Mouse (Mus musculus): Measurements from ENCODE around the gene Mtm1. TPM values are rescaled to one million over a fixed set of nuclear protein-coding genes. Genes with fewer than 3 reads are reported as not detected.

The Mtm1 gene
- polyA plus RNA-seq, 1 experiment from 2014 or later: 4.2 TPM

DNA sequence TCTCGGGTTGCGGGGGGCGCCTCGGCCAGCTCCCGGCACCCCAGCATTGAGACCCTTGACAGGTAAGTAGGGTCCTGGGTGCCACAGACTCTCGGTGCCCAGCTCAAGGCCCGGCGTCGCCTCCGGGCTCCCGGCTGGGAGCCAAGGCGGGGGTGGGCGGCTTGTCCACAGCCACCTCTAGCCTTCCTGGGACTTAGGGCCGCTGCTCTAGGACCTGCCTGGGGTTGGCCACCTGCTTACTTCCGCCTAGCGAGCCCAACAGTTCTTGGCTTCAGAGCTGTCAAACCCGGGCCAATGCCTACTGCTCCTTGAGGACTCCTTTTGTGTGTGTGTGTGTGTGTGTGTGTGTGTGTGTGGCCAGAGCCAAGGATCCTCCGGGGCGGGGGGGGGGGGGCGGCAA, 154.4 kb downstream of the Mtm1 start:
- no peaks in the 10 kb centered on the region for H3K9me3 ChIP-seq (replicated peaks; ENCODE audit: control insufficient read depth, low read length)
- H3K27ac ChIP-seq (ENCODE audit: low read depth, low read length): peak overlapping the region; percentile 76
- 28% methylated on average over 15 of the region's 20 CpGs for WGBS (ENCODE audit: insufficient replicate concordance)

More for the DNA sequence above, 154.4 kb downstream of the Mtm1 start:
- Histone ChIP-seq H3K4me3 (ENCODE audit: low read depth, low read length) (peak overlapping the region; percentile 61), H3K4me2 (peak overlapping the region; percentile 66), H3K36me3 (ENCODE audit: control insufficient read depth, insufficient read depth, low read length) (no peaks in the 10 kb centered on the region), H3K9ac (ENCODE audit: low read depth, low read length) (peak overlapping the region; percentile 74), H3K27me3 (ENCODE audit: control insufficient read depth, insufficient read depth, low read length) (no peaks in the 10 kb centered on the region), H3K4me1 (ENCODE audit: control insufficient read depth, insufficient read depth, low read length) (no peaks in the 10 kb centered on the region)
- peak; percentile 67 for ATAC-seq (replicated peaks; ENCODE audit: insufficient number of reproducible peaks, low FRiP score, low TSS enrichment)

Other genes with a start within 250 kb of the Mtm1 start
- gene Mamld1, start 160.5 kb upstream of the Mtm1 start, polyA plus RNA-seq (2014; fragmentation: Nextera tagmentation; extraction: Ambion mirVana): 3.5 and 4.3 TPM in 2 replicates
- gene Mtmr1, start 154.0 kb downstream of the Mtm1 start, polyA plus RNA-seq (2014; fragmentation: Nextera tagmentation; extraction: Ambion mirVana): 11.3 and 11.7 TPM in 2 replicates